Mouse (Mus musculus) limb, embryonic 15.5 days (tissue): ENCODE measurements around the gene Fnip2. TPM values are rescaled to one million over a fixed set of nuclear protein-coding genes. Genes with fewer than 3 reads are reported as not detected.
A peak's percentile ranks its signal among the peaks of the same experiment; 100 is the strongest.

Experiments
- ATAC-seq: fragments of 200-750 bp; cut with Nextera tagmentation; 2 replicates; pipeline ENCODE4 v1.8.0; 2017; ENCODE audit warnings: low read depth, moderate TSS enrichment; ENCODE audit not compliant: insufficient number of reproducible peaks, low FRiP score, low TSS enrichment
- H3K27ac ChIP-seq: fragments of 300-500 bp; sonication (generic); 2 replicates; pipeline ENCODE4 v1.5.1; 2015; ENCODE audit warnings: moderate library complexity, mild to moderate bottlenecking, inconsistent platforms
- H3K27me3 ChIP-seq: fragments of 300-500 bp; sonication (generic); 2 replicates; pipeline ENCODE4 v1.6.1; 2015; ENCODE audit warnings: inconsistent platforms
- H3K36me3 ChIP-seq: fragments of 300-500 bp; sonication (generic); 2 replicates; pipeline ENCODE4 v1.6.1; 2015; ENCODE audit warnings: inconsistent platforms
- H3K4me1 ChIP-seq: fragments of 300-500 bp; sonication (generic); 2 replicates; pipeline ENCODE4 v1.6.1; 2015; ENCODE audit warnings: inconsistent platforms
- H3K4me2 ChIP-seq: fragments of 300-500 bp; sonication (generic); 2 replicates; pipeline ENCODE4 v1.6.1; 2015; ENCODE audit warnings: mild to moderate bottlenecking, inconsistent platforms
- H3K4me3 ChIP-seq: fragments of 300-500 bp; sonication (generic); 2 replicates; pipeline ENCODE4 v1.5.1; 2015; ENCODE audit warnings: mild to moderate bottlenecking, inconsistent platforms
- H3K9ac ChIP-seq: fragments of 300-500 bp; sonication (generic); 2 replicates; pipeline ENCODE4 v1.6.1; 2015; ENCODE audit warnings: inconsistent platforms
- H3K9me3 ChIP-seq: fragments of 300-500 bp; sonication (generic); 2 replicates; pipeline ENCODE4 v1.6.1; 2016; ENCODE audit warnings: inconsistent platforms
- WGBS: fragments of 180-500 bp; shearing (Covaris S2); methylation state at CpG from one replicate; pipeline ENCODE4 v1.1.7; 2015; 5-methylcytosine and 5-hydroxymethylcytosine counted together
- polyA plus RNA-seq: library from polyadenylated mRNA; unstranded; fragments of >200 nt; fragmentation: Nextera tagmentation; extraction: Ambion mirVana; gene quantifications from 2 replicates; pipeline ENCODE4 v1.2.1, GENCODE M21; 2015

Gene Fnip2
- polyA plus RNA-seq: 3.5 and 3.6 TPM in 2 replicates

- ATAC-seq: peak; percentile 97
- Histone ChIP-seq H3K9me3 (no peaks in the 10 kb centered on the region), H3K27ac (peak within 1 kb of the TSS; percentile 85), H3K27me3 (no peaks in the 10 kb centered on the region), H3K36me3 (no peaks in the 10 kb centered on the region), H3K9ac (peak within 1 kb of the TSS; percentile 71), H3K4me2 (peak within 1 kb of the TSS; percentile 90), H3K4me3 (peak within 1 kb of the TSS; percentile 80), H3K4me1 (peaks cover 8% of the 10 kb centered on the region)
- under 1% methylated on average over 53 of the region's 55 CpGs for WGBS
Observed at GRCm38 (mm10) chr3:79567703-79568362, at the start of gene Fnip2. Fnip2 (minus strand) TSS chr3:79567796.

- Histone ChIP-seq H3K27ac (no peak overlapping the region), H3K4me3 (no peak overlapping the region), H3K4me1 (no peaks in the 10 kb centered on the region), H3K4me2 (no peak overlapping the region), H3K36me3 (peaks cover 50% of the 10 kb centered on the region), H3K9ac (no peak overlapping the region), H3K9me3 (no peaks in the 10 kb centered on the region), H3K27me3 (no peaks in the 10 kb centered on the region)
- ATAC-seq: no peak
- WGBS: 91% methylated on average over 2 of the region's 2 CpGs
Observed at GRCm38 (mm10) chr3:79609886-79610285, 42.3 kb upstream of the Fnip2 start.

GRCm38 (mm10) chr3:79595468-79595867 lies 27.9 kb upstream of the Fnip2 start:
- 92% methylated on average over 7 of the region's 7 CpGs for WGBS
- H3K36me3 ChIP-seq: peaks cover 54% of the 10 kb centered on the region
- H3K9me3 ChIP-seq: no peaks in the 10 kb centered on the region
- H3K27ac ChIP-seq: no peak overlapping the region
- peaks cover 10% of the 10 kb centered on the region for H3K4me1 ChIP-seq
- no peak overlapping the region for H3K4me3 ChIP-seq
- no peak overlapping the region for H3K4me2 ChIP-seq
- no peak overlapping the region for H3K9ac ChIP-seq
- no peaks in the 10 kb centered on the region for H3K27me3 ChIP-seq
- ATAC-seq: no peak

- WGBS: 2% methylated on average over 15 of the region's 15 CpGs
Observed at GRCm38 (mm10) chr3:79591793-79592471, 24.3 kb upstream of the Fnip2 start.

GRCm38 (mm10) chr3:79590863-79591792 lies 23.5 kb upstream of the Fnip2 start, which contains the start of gene Ppid:
Ppid (plus strand) TSS chr3:79591342.
- no peaks in the 10 kb centered on the region for H3K27me3 ChIP-seq
- peak; percentile 81 for ATAC-seq
- H3K4me3 ChIP-seq: peak within 1 kb of the TSS; percentile 90
- H3K4me1 ChIP-seq: peaks cover 10% of the 10 kb centered on the region
- H3K4me2 ChIP-seq: peak within 1 kb of the TSS; percentile 61
- H3K9ac ChIP-seq: peak within 1 kb of the TSS; percentile 95
- no peaks in the 10 kb centered on the region for H3K9me3 ChIP-seq
- H3K36me3 ChIP-seq: peaks cover 22% of the 10 kb centered on the region
- peak within 1 kb of the TSS; percentile 86 for H3K27ac ChIP-seq
- WGBS: 3% methylated on average over 63 of the region's 63 CpGs

More at GRCm38 (mm10) chr3:79591793-79592471, 24.3 kb upstream of the Fnip2 start:
- no peaks in the 10 kb centered on the region for H3K9me3 ChIP-seq
- no peaks in the 10 kb centered on the region for H3K27me3 ChIP-seq
- peak overlapping the region; percentile 61 for H3K4me2 ChIP-seq
- no peak for ATAC-seq
- H3K36me3 ChIP-seq: peaks cover 28% of the 10 kb centered on the region
- H3K9ac ChIP-seq: peak overlapping the region; percentile 95
- peak overlapping the region; percentile 86 for H3K27ac ChIP-seq
- peaks cover 10% of the 10 kb centered on the region for H3K4me1 ChIP-seq
- peak overlapping the region; percentile 90 for H3K4me3 ChIP-seq

- ATAC-seq: no peak
- Histone ChIP-seq H3K27ac (no peak overlapping the region), H3K27me3 (no peaks in the 10 kb centered on the region), H3K9me3 (no peaks in the 10 kb centered on the region), H3K4me2 (no peak overlapping the region), H3K4me1 (peaks cover 10% of the 10 kb centered on the region), H3K9ac (no peak overlapping the region), H3K4me3 (no peak overlapping the region), H3K36me3 (peaks cover 9% of the 10 kb centered on the region)
- WGBS: 74% methylated on average over 2 of the region's 2 CpGs
Observed at GRCm38 (mm10) chr3:79589671-79590070, 22.1 kb upstream of the Fnip2 start.

GRCm38 (mm10) chr3:79586804-79587203 lies 19.2 kb upstream of the Fnip2 start:
- no peak overlapping the region for H3K27ac ChIP-seq
- H3K4me3 ChIP-seq: no peak overlapping the region
- H3K4me1 ChIP-seq: peaks cover 3% of the 10 kb centered on the region; the same call in 1 of the 2 replicates
- H3K9me3 ChIP-seq: no peaks in the 10 kb centered on the region
- H3K27me3 ChIP-seq: no peaks in the 10 kb centered on the region
- H3K36me3 ChIP-seq: no peaks in the 10 kb centered on the region
- 6% methylated on average over 6 of the region's 6 CpGs for WGBS
- no peak for ATAC-seq
- H3K4me2 ChIP-seq: no peak overlapping the region
- H3K9ac ChIP-seq: no peak overlapping the region

- no peak overlapping the region for H3K9ac ChIP-seq
- ATAC-seq: no peak
- H3K27me3 ChIP-seq: no peaks in the 10 kb centered on the region
- no peak overlapping the region for H3K4me2 ChIP-seq
- no peaks in the 10 kb centered on the region for H3K36me3 ChIP-seq
- H3K9me3 ChIP-seq: no peaks in the 10 kb centered on the region
- WGBS: 70% methylated on average over 5 of the region's 5 CpGs
- no peak overlapping the region for H3K4me3 ChIP-seq
- no peak overlapping the region for H3K27ac ChIP-seq
- peaks cover 8% of the 10 kb centered on the region; the same call in 1 of the 2 replicates for H3K4me1 ChIP-seq
Observed at GRCm38 (mm10) chr3:79579891-79580575, 12.4 kb upstream of the Fnip2 start.

- Histone ChIP-seq H3K27ac (no peak overlapping the region), H3K9me3 (no peaks in the 10 kb centered on the region), H3K4me2 (no peak overlapping the region), H3K4me1 (peaks cover 8% of the 10 kb centered on the region; the same call in 1 of the 2 replicates), H3K4me3 (no peak overlapping the region), H3K9ac (no peak overlapping the region), H3K36me3 (no peaks in the 10 kb centered on the region), H3K27me3 (no peaks in the 10 kb centered on the region)
- no peak for ATAC-seq
- WGBS: 78% methylated on average over 6 of the region's 6 CpGs
Observed at GRCm38 (mm10) chr3:79578164-79578563, 10.6 kb upstream of the Fnip2 start.

- H3K27ac ChIP-seq: no peak overlapping the region
- no peak overlapping the region for H3K4me3 ChIP-seq
- no peak overlapping the region for H3K9ac ChIP-seq
- no peaks in the 10 kb centered on the region for H3K27me3 ChIP-seq
- ATAC-seq: no peak
- WGBS: 86% methylated on average over 6 of the region's 6 CpGs
- H3K36me3 ChIP-seq: no peaks in the 10 kb centered on the region
- no peak overlapping the region for H3K4me2 ChIP-seq
- H3K4me1 ChIP-seq: peaks cover 8% of the 10 kb centered on the region; the same call in 1 of the 2 replicates
- H3K9me3 ChIP-seq: no peaks in the 10 kb centered on the region
Observed at GRCm38 (mm10) chr3:79577606-79578005, 10.0 kb upstream of the Fnip2 start.

- no peak overlapping the region for H3K4me2 ChIP-seq
- H3K4me3 ChIP-seq: no peak overlapping the region
- no peak overlapping the region for H3K27ac ChIP-seq
- H3K27me3 ChIP-seq: no peaks in the 10 kb centered on the region
- peaks cover 8% of the 10 kb centered on the region; the same call in 1 of the 2 replicates for H3K4me1 ChIP-seq
- no peak overlapping the region for H3K9ac ChIP-seq
- H3K36me3 ChIP-seq: no peaks in the 10 kb centered on the region
- no peaks in the 10 kb centered on the region for H3K9me3 ChIP-seq
- no peak for ATAC-seq
- 38% methylated on average over 5 of the region's 5 CpGs for WGBS
Observed at GRCm38 (mm10) chr3:79576865-79577264, 9.3 kb upstream of the Fnip2 start.
